Mouse (Mus musculus): ENCODE results near the gene Dusp13.

- peak; percentile 94 for TF ChIP-seq CTCF (IDR thresholded peaks at IDR 0.05; ENCODE audit: borderline replicate concordance, control insufficient read depth, extremely low read depth, insufficient read depth, low read length, poor library complexity)
- no peak for TF ChIP-seq POLR2A (IDR thresholded peaks at IDR 0.05; ENCODE audit: control insufficient read depth, extremely low read depth, insufficient read depth, low read length, poor library complexity)
Measured at GRCm38 (mm10) chr14:21741786-21742185, 9.2 kb downstream of the Dusp13 start.
